Mouse (Mus musculus) Patski (cell line): ENCODE measurements around the gene Mtif2. TPM values are rescaled to one million over a fixed set of nuclear protein-coding genes. Genes with fewer than 3 reads are reported as not detected.

Experiments used
- ATAC-seq: fragments of 100-300 bp; one replicate; pipeline ENCODE4 v1.8.0; 2021
- CTCF ChIA-PET: fragments of 350-600 bp; sonication (Branson Sonifier 250); formaldehyde crosslinking; loops from one replicate; lab custom pipeline; 2022; ENCODE audit warnings: inconsistent platforms; lab: Charles Lee
- POLR2A ChIA-PET: fragments of 350-600 bp; sonication (Branson Sonifier 250); formaldehyde crosslinking; loops from one replicate; lab custom pipeline; 2022; ENCODE audit warnings: antibody characterized with exemption, inconsistent platforms; lab: Charles Lee
- DNase-seq: peaks from one replicate; pipeline ENCODE4 v3.0.0-alpha.2; 2011; ENCODE audit warnings: low read depth, low spot score
- H3K27me3 ChIP-seq: fragments of 371-371 bp; one replicate; pipeline ENCODE4 v1.5.1; 2021
- CTCF ChIP-seq: fragments of 100-300 bp; IDR thresholded peaks from one replicate; pipeline ENCODE4 v1.5.1; 2021
- in situ Hi-C: fragments of 300-500 bp; cut with MboI; formaldehyde crosslinking; loops from 3 replicates; pipeline ENCODE4 v1.11.1; 2018; ENCODE audit warnings: low pct_unique_long_range_greater_than_20kb, mixed read lengths
- polyA plus RNA-seq: library from polyadenylated mRNA; unstranded; gene quantifications from one replicate; pipeline ENCODE4 v1.2.3, GENCODE M21; 2021

Mtif2 gene
- polyA plus RNA-seq = 31.2 TPM

- H3K27me3 ChIP-seq = no peaks in the 10 kb centered on the region
- in situ Hi-C loops = no loop called here
- ATAC-seq = peak; percentile 96
- peak; percentile 41 for DNase-seq
- ChIA-PET POLR2A (interaction anchor here (0.6 to 1.0 kb wide), 2 partner anchors 31 to 168 kb away, joined by 3 read pairs; no protein-coding TSS in a partner anchor), CTCF (interaction anchor here (1.2 to 1.3 kb wide), 2 partner anchors 9 to 10 kb away, joined by 3 to 5 read pairs; no protein-coding TSS in a partner anchor)
- no peak for TF ChIP-seq CTCF
These were observed at the start of gene Mtif2 for GRCm38 (mm10) chr11:29525988-29526794. Gene Mtif2 (plus strand): TSS chr11:29526408.

GRCm38 (mm10) chr11:29493135-29493534, 33.1 kb upstream of the Mtif2 start:
- in situ Hi-C loops = loop anchor here (25.0 kb wide), 1 partner anchor 231 kb away; no protein-coding TSS in a partner anchor
- TF ChIP-seq CTCF = no peak
- ChIA-PET POLR2A (no interaction called here), CTCF (interaction anchor here (2.3 kb wide), 1 partner anchor 13 kb away, joined by 9 read pairs; no protein-coding TSS in a partner anchor)
- no peak for ATAC-seq
- DNase-seq = no peak
- no peaks in the 10 kb centered on the region for H3K27me3 ChIP-seq

- no peak for ATAC-seq
- no peak for DNase-seq
- in situ Hi-C loops = loop anchor here (25.0 kb wide), 1 partner anchor 235 kb away; no protein-coding TSS in a partner anchor
- no peaks in the 10 kb centered on the region for H3K27me3 ChIP-seq
- ChIA-PET POLR2A (no interaction called here), CTCF (no interaction called here)
- TF ChIP-seq CTCF = no peak
These were observed 29.2 kb upstream of the Mtif2 start for GRCm38 (mm10) chr11:29496962-29497361.

GRCm38 (mm10) chr11:29503948-29504893, 22.0 kb upstream of the Mtif2 start:
- DNase-seq (no peak), ATAC-seq (no peak)
- CTCF ChIA-PET = no interaction called here
- no peak for TF ChIP-seq CTCF
- no peaks in the 10 kb centered on the region for H3K27me3 ChIP-seq
- in situ Hi-C loops = no loop called here
- POLR2A ChIA-PET = no interaction called here

- CTCF ChIA-PET = interaction anchor here (1.0 to 2.2 kb wide), 2 partner anchors 10 to 12 kb away, joined by 3 to 9 read pairs; no protein-coding TSS in a partner anchor
These were observed 21.1 kb upstream of the Mtif2 start for GRCm38 (mm10) chr11:29504899-29505625.

GRCm38 (mm10) chr11:29509421-29509820, 16.8 kb upstream of the Mtif2 start:
- ATAC-seq (no peak), DNase-seq (no peak)
- no peak for TF ChIP-seq CTCF
- ChIA-PET POLR2A (interaction anchor here (1.5 kb wide), 1 partner anchor 18 kb away, joined by 3 read pairs; no protein-coding TSS in a partner anchor), CTCF (no interaction called here)
- in situ Hi-C loops = no loop called here
- H3K27me3 ChIP-seq = no peaks in the 10 kb centered on the region

More at GRCm38 (mm10) chr11:29504899-29505625, 21.1 kb upstream of the Mtif2 start:
- POLR2A ChIA-PET = no interaction called here
- no peak for TF ChIP-seq CTCF
- ATAC-seq = no peak
- in situ Hi-C loops = no loop called here
- no peak for DNase-seq
- H3K27me3 ChIP-seq = no peaks in the 10 kb centered on the region

GRCm38 (mm10) chr11:29512818-29513535, 13.2 kb upstream of the Mtif2 start:
- in situ Hi-C loops = no loop called here
- DNase-seq (no peak), ATAC-seq (no peak)
- ChIA-PET CTCF (interaction anchor here (0.7 kb wide), 1 partner anchor 264 kb away, joined by 3 read pairs; no protein-coding TSS in a partner anchor), POLR2A (no interaction called here)
- TF ChIP-seq CTCF = peak; percentile 10
- H3K27me3 ChIP-seq = no peaks in the 10 kb centered on the region

GRCm38 (mm10) chr11:29514325-29514681, 11.9 kb upstream of the Mtif2 start:
- no peak for ATAC-seq
- H3K27me3 ChIP-seq = peaks cover 6% of the 10 kb centered on the region
- ChIA-PET CTCF (no interaction called here), POLR2A (no interaction called here)
- in situ Hi-C loops = no loop called here
- no peak for DNase-seq
- no peak for TF ChIP-seq CTCF

GRCm38 (mm10) chr11:29514682-29515412, 11.4 kb upstream of the Mtif2 start, which contains the start of gene Prorsd1:
Gene Prorsd1 (minus strand): TSS chr11:29515033.
- POLR2A ChIA-PET = no interaction called here
- ATAC-seq = peak; percentile 99

More at GRCm38 (mm10) chr11:29514682-29515412, 11.4 kb upstream of the Mtif2 start, which contains the start of gene Prorsd1:
- in situ Hi-C loops = no loop called here
- DNase-seq = no peak
- TF ChIP-seq CTCF = no peak
- peaks cover 12% of the 10 kb centered on the region for H3K27me3 ChIP-seq
- CTCF ChIA-PET = no interaction called here
